Mouse (Mus musculus) cerebellum, adult 2 months (tissue): ENCODE data around the gene Tefm.

Experiments used
- CTCF ChIP-seq: fragments of 200-500 bp; IDR thresholded peaks from 2 replicates; pipeline ENCODE4 v1.5.1; 2011; ENCODE audit warnings: low read depth, mild to moderate bottlenecking, control low read depth, low read length, moderate library complexity, borderline replicate concordance; ENCODE audit not compliant: insufficient read depth
- POLR2A ChIP-seq: fragments of 200-500 bp; IDR thresholded peaks from 2 replicates; pipeline ENCODE4 v1.6.1; 2011; ENCODE audit warnings: low read length, control low read depth, borderline replicate concordance; ENCODE audit not compliant: insufficient read depth

DNA sequence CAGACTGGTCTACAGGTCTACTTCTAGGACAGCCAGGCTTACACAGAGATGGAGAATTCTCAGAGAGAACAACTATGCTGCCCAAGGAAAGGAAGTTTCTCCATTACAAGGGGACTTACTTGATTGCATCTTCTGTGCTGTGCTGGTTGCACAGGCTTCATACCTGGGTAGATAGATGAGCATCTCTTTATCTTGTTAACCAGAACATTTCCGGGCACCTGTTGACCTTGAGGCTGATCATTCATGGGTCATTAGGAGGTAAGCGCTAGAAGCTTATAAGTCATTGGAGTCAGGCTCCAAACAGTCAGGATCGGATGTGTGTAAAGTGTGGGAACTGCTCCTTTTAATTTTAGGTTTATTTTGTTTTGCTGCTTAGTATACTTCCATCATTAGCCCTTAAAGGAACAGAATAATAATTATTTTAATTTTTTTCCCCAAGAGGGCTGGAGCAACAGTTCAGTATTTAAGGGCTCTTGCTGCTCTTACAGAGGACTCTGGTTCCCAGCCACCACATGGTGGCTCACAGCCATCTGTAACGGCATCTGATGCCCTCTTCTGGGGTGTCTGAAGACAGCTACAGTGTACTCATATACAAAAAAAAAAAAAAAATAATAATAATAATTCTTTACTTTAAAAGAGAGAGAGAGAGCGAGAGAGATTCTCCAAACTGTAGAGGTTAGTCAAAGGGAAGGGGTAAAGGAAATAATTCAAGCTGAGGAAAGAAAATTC, 39.2 kb upstream of the Tefm start:
- TF ChIP-seq CTCF (no peak), POLR2A (no peak)
